Mouse (Mus musculus) erythroblast, embryonic 14.5 days (primary cell): ENCODE data around the gene Cuta. TPM values are rescaled to one million over a fixed set of nuclear protein-coding genes. Genes with fewer than 3 reads are reported as not detected.

ENCODE experiments used
- H3K27me3 ChIP-seq: 2 replicates; pipeline ENCODE4 v1.6.1; 2012; ENCODE audit warnings: inconsistent platforms; ENCODE audit not compliant: control insufficient read depth
- H3K36me3 ChIP-seq: 2 replicates; pipeline ENCODE4 v1.6.1; 2012; ENCODE audit warnings: mild to moderate bottlenecking, inconsistent platforms; ENCODE audit not compliant: control insufficient read depth
- H3K4me1 ChIP-seq: 2 replicates; pipeline ENCODE4 v1.6.1; 2012; ENCODE audit warnings: inconsistent platforms; ENCODE audit not compliant: control insufficient read depth
- H3K4me3 ChIP-seq: replicated peaks from 2 replicates; pipeline ENCODE3; 2012; ENCODE audit warnings: moderate library complexity, mild to moderate bottlenecking, inconsistent platforms
- H3K9me3 ChIP-seq: 2 replicates; pipeline ENCODE4 v1.6.1; 2012; ENCODE audit warnings: low read length, inconsistent platforms, mixed read lengths; ENCODE audit not compliant: control insufficient read depth
- GATA1 ChIP-seq: IDR thresholded peaks from 2 replicates; pipeline ENCODE4 v1.6.1; 2012; ENCODE audit warnings: low read length, inconsistent platforms, mixed read lengths
- TAL1 ChIP-seq: IDR thresholded peaks from 3 replicates; pipeline ENCODE4 v1.6.1; 2012; ENCODE audit warnings: low read length, inconsistent platforms, mixed read lengths
- polyA plus RNA-seq: library from polyadenylated mRNA; stranded (reverse); fragments of >175 nt; gene quantifications from 2 replicates; pipeline ENCODE4 v1.2.3, GENCODE M21; 2012

Gene Cuta
- polyA plus RNA-seq, 1 experiment, result 19.6 TPM

GRCm38 (mm10) chr17:26958880-26959279 is 19.5 kb upstream of the Cuta start:
- Histone ChIP-seq H3K4me3 (no peak overlapping the region), H3K4me1 (peaks cover 63% of the 10 kb centered on the region), H3K36me3 (peaks cover 36% of the 10 kb centered on the region), H3K27me3 (peaks cover 2% of the 10 kb centered on the region; the same call in 1 of the 2 replicates), H3K9me3 (no peaks in the 10 kb centered on the region)
- TF ChIP-seq GATA1 (no peak), TAL1 (no peak)

- Histone ChIP-seq H3K4me3 (no peak overlapping the region), H3K36me3 (peaks cover 34% of the 10 kb centered on the region), H3K4me1 (peaks cover 72% of the 10 kb centered on the region)
Observed at GRCm38 (mm10) chr17:26957872-26958271, 18.5 kb upstream of the Cuta start.

GRCm38 (mm10) chr17:26956895-26957294 is 17.5 kb upstream of the Cuta start:
- H3K36me3 ChIP-seq, result peaks cover 28% of the 10 kb centered on the region
- no peaks in the 10 kb centered on the region for H3K9me3 ChIP-seq
- H3K27me3 ChIP-seq, result peaks cover 20% of the 10 kb centered on the region
- peaks cover 82% of the 10 kb centered on the region for H3K4me1 ChIP-seq
- H3K4me3 ChIP-seq, result peak overlapping the region; percentile 63
- TF ChIP-seq TAL1, result peak; percentile 74
- peak; percentile 90 for TF ChIP-seq GATA1

More at GRCm38 (mm10) chr17:26957872-26958271, 18.5 kb upstream of the Cuta start:
- no peak for TF ChIP-seq GATA1
- no peak for TF ChIP-seq TAL1
- no peaks in the 10 kb centered on the region for H3K9me3 ChIP-seq
- H3K27me3 ChIP-seq, result peaks cover 10% of the 10 kb centered on the region

- H3K4me1 ChIP-seq, result peaks cover 87% of the 10 kb centered on the region
Observed at GRCm38 (mm10) chr17:26956309-26956708, 16.9 kb upstream of the Cuta start.

GRCm38 (mm10) chr17:26953726-26954125 is 14.4 kb upstream of the Cuta start:
- Histone ChIP-seq H3K36me3 (peaks cover 11% of the 10 kb centered on the region), H3K27me3 (peaks cover 47% of the 10 kb centered on the region), H3K9me3 (no peaks in the 10 kb centered on the region), H3K4me1 (peaks cover 91% of the 10 kb centered on the region), H3K4me3 (no peak overlapping the region)
- no peak for TF ChIP-seq GATA1

More at GRCm38 (mm10) chr17:26956309-26956708, 16.9 kb upstream of the Cuta start:
- Histone ChIP-seq H3K36me3 (peaks cover 23% of the 10 kb centered on the region), H3K27me3 (peaks cover 25% of the 10 kb centered on the region), H3K9me3 (no peaks in the 10 kb centered on the region), H3K4me3 (peak overlapping the region; percentile 63)
- TF ChIP-seq TAL1 (no peak), GATA1 (no peak)

GRCm38 (mm10) chr17:26953201-26953600 is 13.8 kb upstream of the Cuta start:
- H3K4me1 ChIP-seq, result peaks cover 91% of the 10 kb centered on the region
- peaks cover 47% of the 10 kb centered on the region for H3K27me3 ChIP-seq
- no peaks in the 10 kb centered on the region for H3K9me3 ChIP-seq
- TF ChIP-seq TAL1 (no peak), GATA1 (no peak)
- H3K4me3 ChIP-seq, result no peak overlapping the region
- peaks cover 11% of the 10 kb centered on the region for H3K36me3 ChIP-seq

- H3K36me3 ChIP-seq, result peaks cover 11% of the 10 kb centered on the region
- peak overlapping the region; percentile 51 for H3K4me3 ChIP-seq
- TF ChIP-seq TAL1 (no peak), GATA1 (no peak)
- peaks cover 90% of the 10 kb centered on the region for H3K4me1 ChIP-seq
- H3K9me3 ChIP-seq, result no peaks in the 10 kb centered on the region
- H3K27me3 ChIP-seq, result peaks cover 50% of the 10 kb centered on the region
Observed at GRCm38 (mm10) chr17:26951952-26952877, 12.8 kb upstream of the Cuta start.

- no peaks in the 10 kb centered on the region for H3K9me3 ChIP-seq
- peaks cover 11% of the 10 kb centered on the region for H3K36me3 ChIP-seq
- peaks cover 90% of the 10 kb centered on the region for H3K4me1 ChIP-seq
- peak overlapping the region; percentile 51 for H3K4me3 ChIP-seq
- TF ChIP-seq TAL1, result no peak
- TF ChIP-seq GATA1, result no peak
- H3K27me3 ChIP-seq, result peaks cover 54% of the 10 kb centered on the region
Observed at GRCm38 (mm10) chr17:26951406-26951805, 12.0 kb upstream of the Cuta start.

- peaks cover 11% of the 10 kb centered on the region for H3K36me3 ChIP-seq
- no peaks in the 10 kb centered on the region for H3K9me3 ChIP-seq
- peaks cover 90% of the 10 kb centered on the region for H3K4me1 ChIP-seq
- H3K4me3 ChIP-seq, result no peak overlapping the region
- TF ChIP-seq GATA1, result no peak
- TF ChIP-seq TAL1, result no peak
- H3K27me3 ChIP-seq, result peaks cover 58% of the 10 kb centered on the region
Observed at GRCm38 (mm10) chr17:26950560-26951288, 11.4 kb upstream of the Cuta start.
